Mouse (Mus musculus) right cerebral cortex, postnatal 10 days (tissue): ENCODE measurements at regions not wholly inside any gene's neighbourhood (a gene's known extent, or its start where the extent isn't known, plus 50 kb on each side); places are given as distances from the start of the nearest gene placed in this dataset.

Experiments
- DNase-seq, 2 experiments: peaks; one replicate each; pipeline ENCODE4 v3.0.0; 2021; ENCODE audit warnings: low spot score in 2 of 2

DNA sequence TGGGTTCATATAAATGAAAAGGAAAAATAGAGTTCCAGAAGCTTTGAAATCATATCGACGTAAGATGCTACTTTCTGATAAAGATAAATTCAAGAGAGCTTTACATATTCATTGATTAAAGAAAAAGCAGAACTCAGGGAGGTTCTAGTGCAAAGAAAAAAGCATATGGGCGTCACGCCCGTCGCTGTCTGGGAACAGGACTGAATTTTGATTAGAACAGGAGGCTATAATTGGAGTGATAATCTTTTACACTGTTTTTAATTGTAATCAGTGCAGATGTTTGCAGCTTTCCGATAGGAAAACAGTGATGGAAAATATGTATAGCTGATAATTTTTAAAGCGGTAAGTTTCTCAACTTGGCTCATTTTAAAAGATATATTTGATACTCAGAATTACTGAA, 428.2 kb upstream of the Ccnh start:
- peak; percentile 80 to 81 for DNase-seq

GRCm38 (mm10) chr13:84761821-84762220, 427.4 kb upstream of the Ccnh start:
- no peak for DNase-seq

- DNase-seq, result no peak
Measured at GRCm38 (mm10) chr13:84763916-84764315, 425.3 kb upstream of the Ccnh start.

DNA sequence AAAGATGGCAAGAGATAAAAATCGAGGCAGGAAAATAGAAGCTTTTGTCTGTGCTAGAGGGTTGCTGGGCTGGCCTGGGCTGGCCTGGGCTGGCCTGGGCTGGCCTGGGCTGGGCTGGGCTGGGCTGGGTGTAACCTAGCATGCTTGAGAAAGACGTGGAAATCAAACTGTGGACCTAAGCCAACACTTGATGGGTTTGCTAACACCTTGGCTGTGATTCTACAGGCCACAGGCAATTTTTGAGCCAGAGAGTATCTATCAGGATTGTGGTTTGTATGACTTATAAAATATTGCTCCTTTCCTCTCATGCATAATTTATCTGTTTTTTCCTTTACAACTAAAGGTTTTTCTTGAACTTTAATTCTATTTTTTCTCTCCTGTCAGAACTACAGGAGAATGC, 417.3 kb upstream of the Ccnh start:
- no peak for DNase-seq

DNA sequence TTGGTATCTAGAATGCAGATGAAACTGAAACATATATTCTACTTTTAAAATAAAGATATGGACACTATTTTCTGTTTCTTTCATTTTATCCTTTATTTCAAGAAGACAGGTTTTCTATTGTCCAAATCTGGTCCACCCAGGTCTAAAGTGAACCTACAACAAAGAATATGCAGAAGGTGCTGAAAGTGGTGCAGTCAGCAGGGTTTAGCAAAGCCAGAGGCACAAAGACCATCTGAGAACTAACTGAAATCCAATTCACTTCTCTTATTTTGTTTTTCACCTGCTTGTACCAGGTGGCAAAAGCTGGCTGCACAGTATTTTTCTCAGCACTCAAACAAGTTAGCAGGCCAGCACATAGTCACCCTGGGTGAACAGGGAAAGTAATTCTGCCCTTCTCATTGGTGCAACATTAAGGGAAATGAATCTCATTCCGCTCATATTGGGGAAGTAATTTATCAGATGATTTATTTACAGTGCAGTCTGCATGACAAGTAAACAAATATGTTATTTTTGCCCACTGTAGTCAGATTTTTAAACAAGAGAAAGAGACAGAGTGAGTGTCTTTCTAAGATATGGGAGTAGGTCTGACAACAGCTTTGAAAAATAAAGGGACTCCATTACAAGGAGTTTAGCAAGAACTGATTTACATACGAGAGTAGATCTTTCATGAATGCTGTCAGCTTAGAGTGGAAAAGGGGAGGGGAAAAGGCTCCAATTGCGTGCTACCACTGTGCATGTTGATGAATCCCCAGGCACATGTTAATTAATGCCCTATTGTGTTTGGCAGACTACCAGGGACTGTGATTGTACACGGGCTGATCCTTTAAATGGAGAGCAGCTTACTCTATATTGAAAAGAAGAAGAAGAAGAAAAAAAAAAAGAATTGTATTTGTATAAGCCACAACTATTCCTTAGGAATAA, 405.9 kb upstream of the Ccnh start:
- peak; percentile 34 to 54 for DNase-seq

DNA sequence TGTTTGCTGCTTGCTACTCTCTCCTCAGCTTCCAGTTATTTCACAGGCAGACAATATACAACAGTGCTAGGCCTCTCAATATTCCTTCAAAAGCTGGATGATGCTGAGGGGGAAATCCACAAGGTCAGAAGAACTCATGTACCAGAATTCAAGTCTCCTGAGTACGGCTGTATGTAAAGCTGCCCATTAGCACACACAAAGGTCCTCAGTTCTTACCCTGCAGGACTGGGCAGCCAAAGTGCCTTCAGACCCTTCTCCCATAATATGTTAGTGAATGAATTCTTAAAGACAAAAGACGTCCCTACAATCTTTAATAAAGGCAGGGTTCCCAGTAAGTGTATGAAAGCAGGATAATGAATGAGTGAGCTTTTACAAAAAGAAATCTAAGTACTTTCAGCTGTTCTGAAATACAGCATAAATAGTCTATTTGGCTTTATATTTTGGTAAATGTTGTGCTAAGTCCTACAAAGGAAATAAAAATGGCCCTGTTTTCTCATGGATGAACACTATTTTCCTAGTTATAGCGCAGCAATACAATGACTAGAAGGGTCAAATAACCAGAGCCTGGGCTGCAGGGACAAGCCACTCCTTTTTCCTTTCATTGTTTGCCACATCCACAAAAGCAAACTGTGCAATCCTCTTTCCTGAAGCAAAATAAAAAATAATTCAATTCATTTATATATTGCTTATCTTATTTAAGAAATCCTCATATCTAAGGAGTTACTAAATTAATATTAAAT, 384.8 kb upstream of the Ccnh start:
- no peak for DNase-seq

GRCm38 (mm10) chr13:84805190-84805589, 384.0 kb upstream of the Ccnh start:
- peak; percentile 51 to 66 for DNase-seq

GRCm38 (mm10) chr13:84809605-84810004, 379.6 kb upstream of the Ccnh start:
- DNase-seq, result no peak
